Mouse (Mus musculus): ENCODE measurements around the gene Brd1.

- TF ChIP-seq POLR2A (IDR thresholded peaks at IDR 0.05; ENCODE audit: low read depth, low read length), result no peak
- TF ChIP-seq CTCF (IDR thresholded peaks at IDR 0.05; ENCODE audit: extremely low read depth, insufficient read length, insufficient replicate concordance, low read depth, low read length), result peak; percentile 67; the same call in 1 of the 2 replicates
Measured at GRCm38 (mm10) chr15:88651019-88651418, 83.0 kb downstream of the Brd1 start.
